Mouse (Mus musculus): Measurements from ENCODE around the gene Thap7. TPM values are rescaled to one million over a fixed set of nuclear protein-coding genes. Genes with fewer than 3 reads are reported as not detected.
"Not testable (repeated sequence)": the region's sequence is repeated elsewhere in the genome, so short reads cannot be mapped to it uniquely, and the experiment has no call there.

Thap7 gene
- total RNA-seq, 2 experiments from 2014 or later: 27.1 to 28.4 TPM

DNA sequence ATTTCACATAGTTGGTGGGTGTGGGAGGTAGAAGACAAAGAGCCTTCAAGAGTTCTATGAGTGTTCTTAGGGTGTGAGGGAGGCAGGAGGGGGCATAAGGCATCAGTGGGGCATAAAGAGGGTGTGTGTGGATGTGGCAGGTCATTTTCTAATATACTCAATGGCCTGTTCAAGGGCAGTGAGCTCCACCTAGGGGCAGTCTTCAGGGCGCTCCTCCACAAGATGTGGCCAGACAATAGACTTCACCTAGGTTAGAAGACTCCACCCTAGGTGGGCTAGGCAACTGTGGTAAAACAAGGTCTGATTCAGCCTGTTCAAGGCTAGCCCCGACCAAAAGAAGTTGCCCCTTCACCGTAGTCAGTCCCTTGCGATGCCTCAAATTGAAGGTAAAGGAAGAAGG, 1.3 kb upstream of the Thap7 start:
- peak; percentile 34 for DNase-seq

GRCm38 (mm10) chr16:17529981-17530586, 852 bp downstream of the Thap7 start:
- peak; percentile 38 for DNase-seq

GRCm38 (mm10) chr16:17528276-17528675, 2.7 kb downstream of the Thap7 start:
- DNase-seq: no peak

DNA sequence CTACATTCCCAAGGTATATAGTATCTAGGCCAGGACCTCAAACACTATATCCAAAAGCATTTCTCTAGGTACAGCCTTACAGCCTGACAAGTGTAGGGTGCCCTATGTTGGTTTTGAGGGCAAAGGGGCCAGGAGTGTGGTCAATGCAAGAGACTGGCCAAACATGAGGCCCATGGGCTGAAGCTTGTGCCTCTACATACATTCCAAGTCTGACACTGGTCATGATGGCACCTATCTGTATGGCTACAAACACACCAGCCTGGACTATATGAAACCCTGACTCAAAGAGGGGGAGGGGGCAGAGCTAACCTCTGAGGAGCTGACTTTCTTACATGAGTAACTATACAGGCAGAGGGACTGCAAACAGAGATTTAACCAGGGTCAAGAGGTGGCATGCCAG, 3.3 kb downstream of the Thap7 start:
- no peak for DNase-seq

- DNase-seq: no peak
These were observed 4.7 kb downstream of the Thap7 start for GRCm38 (mm10) chr16:17526223-17526622.

GRCm38 (mm10) chr16:17525524-17525923, 5.4 kb downstream of the Thap7 start:
- no peak for DNase-seq

- no peak for DNase-seq
These were observed 6.8 kb downstream of the Thap7 start for GRCm38 (mm10) chr16:17524156-17524555.

GRCm38 (mm10) chr16:17518910-17519309, 12.0 kb downstream of the Thap7 start:
- DNase-seq: no peak

DNA sequence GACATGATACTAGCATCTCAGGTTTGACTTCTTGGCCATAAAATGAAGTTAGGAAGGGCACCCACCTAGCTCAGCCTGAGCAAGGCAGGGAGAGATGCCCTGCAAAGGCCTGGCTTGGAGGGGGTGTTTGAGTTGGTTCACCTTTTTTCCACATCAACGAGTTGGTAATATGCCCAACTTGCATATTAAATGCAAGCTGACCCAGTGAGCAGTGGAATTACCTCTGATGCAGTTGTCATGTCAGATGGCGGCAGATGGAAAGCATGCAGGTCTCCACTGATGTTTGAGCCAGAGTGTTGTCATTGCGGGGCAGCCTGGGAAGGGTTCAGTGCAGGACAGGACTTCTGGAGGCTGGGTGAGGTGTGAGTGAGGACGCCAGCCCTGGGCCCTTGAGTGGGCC, 19.5 kb downstream of the Thap7 start:
- DNase-seq: no peak

DNA sequence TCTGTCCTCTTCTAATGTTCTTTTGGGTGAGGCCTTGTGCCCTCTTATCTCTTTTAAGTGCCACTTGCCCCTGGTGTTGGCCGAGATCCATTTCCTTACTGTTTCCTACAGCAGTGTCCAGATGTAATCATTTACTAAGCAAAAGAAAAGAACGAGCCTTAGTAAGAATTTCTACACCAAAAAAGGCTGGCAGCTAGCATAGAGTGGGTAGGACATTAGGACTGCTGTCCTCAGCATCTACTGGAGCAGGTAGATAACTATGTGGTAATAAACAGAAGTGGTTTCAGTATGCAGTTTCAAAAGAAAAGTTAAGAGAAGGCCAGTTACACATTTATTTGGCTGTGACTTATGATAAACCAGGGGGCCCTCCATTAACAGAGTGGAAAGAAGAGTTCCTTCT, 20.2 kb downstream of the Thap7 start:
- no peak for DNase-seq

DNA sequence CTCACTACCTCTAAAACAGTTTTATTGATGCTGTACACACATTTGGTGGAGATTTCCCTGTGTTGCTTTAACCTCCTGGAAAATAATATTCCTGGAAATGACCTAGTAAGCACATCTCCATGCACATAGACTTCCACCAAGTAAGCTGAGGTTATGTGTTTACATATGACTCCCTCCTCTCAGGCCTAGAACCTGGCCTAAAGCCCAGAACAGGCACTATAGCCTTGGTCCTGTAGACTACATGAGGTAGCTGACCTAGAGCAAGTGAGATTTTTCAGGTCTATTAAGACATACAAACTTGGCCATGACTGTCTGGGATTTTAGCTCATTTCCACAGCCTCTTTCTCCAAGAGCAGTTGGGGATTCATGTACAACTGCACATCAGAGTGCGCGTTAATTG, 20.8 kb downstream of the Thap7 start:
- DNase-seq: no peak

- DNase-seq: no peak
These were observed 21.7 kb downstream of the Thap7 start for GRCm38 (mm10) chr16:17509240-17509597.

GRCm38 (mm10) chr16:17508546-17509239, 22.2 kb downstream of the Thap7 start, which contains the start of gene Lztr1:
Lztr1 (plus strand) TSS chr16:17508688.
- DNase-seq: peak; percentile 93

DNA sequence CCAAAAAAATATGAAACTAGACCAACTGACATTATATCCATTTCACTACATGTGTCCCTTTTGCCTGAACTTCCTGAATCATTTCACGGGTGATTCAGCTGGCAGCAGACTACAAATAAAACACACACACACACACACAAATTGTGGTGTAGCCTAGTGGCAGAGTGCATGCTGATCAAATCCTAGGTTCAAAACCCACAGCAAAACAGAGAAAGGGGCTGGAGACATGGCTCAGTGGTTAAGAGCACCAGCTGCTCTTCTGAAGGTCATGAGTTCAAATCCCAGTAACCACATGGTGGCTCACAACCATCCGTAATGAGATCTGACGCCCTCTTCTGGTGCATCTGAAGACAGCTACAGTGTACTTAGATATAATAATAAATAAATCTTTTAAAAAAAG, 22.9 kb downstream of the Thap7 start:
- not testable (repeated sequence) for DNase-seq

GRCm38 (mm10) chr16:17507018-17507552, 23.9 kb downstream of the Thap7 start:
- no peak for DNase-seq

DNA sequence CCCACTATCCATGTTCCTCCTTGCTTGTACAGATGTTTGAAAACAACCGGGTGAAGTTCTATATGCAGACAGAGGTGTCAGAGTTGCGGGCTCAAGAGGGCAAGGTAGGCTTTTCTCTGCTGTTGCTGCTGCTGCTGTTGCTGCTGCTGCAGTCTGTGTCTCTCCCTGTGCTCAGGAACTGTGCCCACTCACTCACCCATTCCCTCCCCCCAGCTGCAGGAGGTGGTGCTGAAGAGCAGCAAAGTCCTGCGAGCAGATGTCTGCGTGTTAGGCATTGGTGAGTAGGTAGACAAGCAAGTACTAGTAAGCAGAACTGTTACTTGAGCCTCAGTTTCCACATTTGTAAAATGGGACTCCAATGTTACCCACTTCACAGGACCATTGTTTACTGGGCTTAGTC, 28.3 kb downstream of the Thap7 start:
- no peak for DNase-seq

DNA sequence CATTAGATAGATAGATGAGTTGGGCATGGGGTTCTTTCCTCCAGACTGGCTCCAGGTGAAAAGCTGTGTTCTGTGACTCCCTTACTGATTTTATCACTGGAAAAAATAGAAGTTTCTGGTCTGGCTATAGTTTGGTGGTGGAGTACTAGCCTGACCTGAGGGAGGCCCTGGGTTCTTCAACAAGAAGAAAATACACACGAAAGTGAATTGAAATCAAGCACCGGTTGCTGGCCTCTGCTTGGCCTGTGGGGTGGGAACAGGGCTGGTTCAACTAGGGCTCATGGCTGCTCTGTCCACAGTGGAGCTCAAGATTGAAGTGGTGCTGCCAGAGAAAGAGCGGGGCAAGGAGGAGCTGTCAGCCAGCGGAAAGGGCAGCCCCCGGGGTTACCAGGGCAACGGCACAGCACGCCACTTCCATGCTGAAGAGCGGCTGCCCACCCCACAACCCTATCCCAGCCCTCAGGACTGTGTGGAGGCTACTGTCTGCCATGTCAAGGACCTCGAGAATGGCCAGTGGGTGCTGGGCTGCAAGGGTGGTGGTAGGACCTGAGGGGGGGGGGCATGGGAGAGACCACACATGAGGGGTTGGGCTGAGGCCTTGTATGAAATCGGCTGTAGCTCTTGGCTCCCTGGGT, 31.6 kb downstream of the Thap7 start:
- DNase-seq: no peak

DNA sequence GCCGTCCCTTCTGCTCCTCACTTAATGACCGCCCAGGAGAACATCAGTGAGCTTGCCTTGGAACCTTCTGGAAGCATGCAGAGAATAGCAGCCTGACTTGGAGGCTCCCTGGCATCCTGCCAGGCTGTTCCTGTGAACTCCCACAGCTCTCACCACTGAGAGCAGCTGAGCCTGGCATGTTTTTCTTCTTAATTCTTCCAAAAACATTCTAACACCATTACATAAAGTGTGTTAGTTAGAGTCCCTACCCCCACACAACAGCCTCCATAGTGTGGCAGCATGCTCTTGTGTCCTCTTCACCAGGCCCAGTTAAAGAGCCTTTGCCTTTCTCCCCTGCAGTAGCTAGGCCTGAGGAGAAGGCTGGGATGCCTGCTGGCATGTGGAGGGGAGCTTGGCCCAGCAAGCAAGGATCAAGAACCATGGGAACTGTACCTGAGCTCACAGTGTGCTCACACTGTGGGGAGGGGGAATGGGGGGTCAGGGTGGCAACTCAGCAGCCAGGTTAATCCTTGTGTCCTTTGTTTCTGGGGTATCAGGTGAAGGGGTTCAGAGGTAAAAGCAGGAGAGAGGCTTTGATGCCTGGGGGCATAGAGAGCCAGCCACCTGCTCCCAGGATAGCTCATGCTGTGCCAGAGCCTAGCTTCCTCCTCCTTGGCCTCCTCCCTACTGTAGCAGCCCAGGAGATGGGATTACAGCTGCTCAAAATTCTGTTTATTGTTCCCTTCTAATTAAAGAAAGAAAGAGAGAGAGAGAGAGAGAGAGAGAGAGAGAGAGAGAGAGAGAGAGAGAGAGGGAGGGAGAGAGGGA, 34.2 kb downstream of the Thap7 start:
- peak; percentile 77 for DNase-seq

DNA sequence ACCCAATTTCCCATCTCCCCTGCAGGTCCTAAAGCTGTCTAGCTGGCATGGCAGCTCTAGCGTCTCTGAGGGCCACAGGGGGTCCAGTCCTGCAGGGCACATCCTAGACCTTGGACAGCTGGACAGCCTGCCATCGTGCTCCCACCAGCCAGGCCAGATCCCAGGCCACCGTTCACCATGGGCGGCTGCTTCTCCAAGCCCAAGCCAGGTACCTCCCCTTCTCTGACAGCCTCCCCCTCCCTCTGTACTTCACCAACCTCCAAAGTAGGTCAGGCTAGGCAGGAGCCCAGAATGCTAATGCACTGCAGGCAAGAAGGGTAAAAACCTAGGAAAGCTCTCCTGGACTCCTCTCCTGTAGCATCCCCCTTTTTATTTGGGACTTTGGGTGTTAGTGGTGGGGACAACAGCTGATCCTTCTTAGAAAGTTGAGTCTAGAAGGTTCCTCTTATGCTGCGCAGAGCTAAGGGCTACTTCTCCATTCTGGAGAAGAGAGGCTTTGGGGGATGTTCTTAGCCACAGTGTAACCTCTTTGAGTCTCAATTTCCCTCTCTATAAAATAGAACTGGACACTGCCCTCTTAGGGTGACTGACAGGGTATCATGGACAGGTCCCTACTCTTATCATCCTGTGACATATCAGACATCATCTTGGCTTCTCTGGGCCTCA, 38.9 kb downstream of the Thap7 start:
- no peak for DNase-seq

DNA sequence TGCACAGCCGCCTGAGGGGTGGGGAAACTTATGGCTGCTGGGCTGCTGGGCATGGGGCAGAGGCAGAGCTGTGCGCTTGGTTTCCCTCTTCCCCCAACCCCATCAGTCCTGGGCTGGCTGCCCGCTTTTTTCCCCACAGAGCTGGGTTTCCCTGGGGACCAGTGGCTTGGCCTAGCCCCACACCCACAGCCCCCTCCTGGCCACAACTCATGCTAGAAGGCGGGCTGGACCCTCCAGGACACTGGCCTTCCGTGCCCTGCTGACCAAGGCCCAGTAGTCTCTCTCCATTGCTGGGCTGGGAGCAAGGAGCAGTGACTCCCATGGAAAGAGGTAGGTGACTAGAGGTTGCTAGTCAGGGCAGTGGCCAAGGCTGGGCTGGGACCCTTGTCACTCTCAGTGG, 39.8 kb downstream of the Thap7 start:
- no peak for DNase-seq

- DNase-seq: peak; percentile 65
These were observed 41.3 kb downstream of the Thap7 start, which contains the start of gene Aifm3 for GRCm38 (mm10) chr16:17489469-17490111. Aifm3 (plus strand) TSS chr16:17489611.
